Mouse (Mus musculus) embryo, embryonic 11.5 days (tissue): ENCODE data around the gene Resf1.
"Not testable (repeated sequence)": the region's sequence is repeated elsewhere in the genome, so short reads cannot be mapped to it uniquely, and the experiment has no call there.

Experiments used
- DNase-seq: peaks from one replicate; pipeline ENCODE4 v3.0.0-alpha.2; 2012; ENCODE audit warnings: low read depth, low spot score

Gene Resf1

GRCm38 (mm10) chr6:149308956-149309932 lies at the start of gene Resf1:
Resf1 (plus strand) TSS chr6:149309414.
- DNase-seq, result peak; percentile 72

- no peak for DNase-seq
Measured at GRCm38 (mm10) chr6:149260801-149261239, 48.4 kb upstream of the Resf1 start.

GRCm38 (mm10) chr6:149267951-149268350 lies 41.3 kb upstream of the Resf1 start:
- DNase-seq, result no peak

GRCm38 (mm10) chr6:149278248-149278731 lies 30.9 kb upstream of the Resf1 start:
- no peak for DNase-seq

GRCm38 (mm10) chr6:149278866-149279265 lies 30.3 kb upstream of the Resf1 start:
- DNase-seq, result no peak

- no peak for DNase-seq
Measured at GRCm38 (mm10) chr6:149280511-149280910, 28.7 kb upstream of the Resf1 start.

GRCm38 (mm10) chr6:149288190-149288589 lies 21.0 kb upstream of the Resf1 start:
- DNase-seq, result not testable (repeated sequence)

GRCm38 (mm10) chr6:149303231-149303630 lies 6.0 kb upstream of the Resf1 start:
- DNase-seq, result not testable (repeated sequence)

GRCm38 (mm10) chr6:149307092-149307491 lies 2.1 kb upstream of the Resf1 start:
- no peak for DNase-seq

- no peak for DNase-seq
Measured at GRCm38 (mm10) chr6:149307801-149308200, 1.4 kb upstream of the Resf1 start.

GRCm38 (mm10) chr6:149310226-149310625 lies 1.0 kb downstream of the Resf1 start:
- DNase-seq, result no peak

- DNase-seq, result no peak
Measured at GRCm38 (mm10) chr6:149311044-149311443, 1.8 kb downstream of the Resf1 start.

- DNase-seq, result no peak
Measured at GRCm38 (mm10) chr6:149311778-149312177, 2.6 kb downstream of the Resf1 start.

GRCm38 (mm10) chr6:149312221-149312620 lies 3.0 kb downstream of the Resf1 start:
- DNase-seq, result no peak

- no peak for DNase-seq
Measured at GRCm38 (mm10) chr6:149314918-149315317, 5.7 kb downstream of the Resf1 start.

- DNase-seq, result no peak
Measured at GRCm38 (mm10) chr6:149323523-149324241, 14.5 kb downstream of the Resf1 start.

GRCm38 (mm10) chr6:149324242-149324633 lies 15.0 kb downstream of the Resf1 start:
- DNase-seq, result no peak

GRCm38 (mm10) chr6:149329071-149329470 lies 19.9 kb downstream of the Resf1 start:
- DNase-seq, result no peak

GRCm38 (mm10) chr6:149330332-149330731 lies 21.1 kb downstream of the Resf1 start:
- DNase-seq, result no peak

- no peak for DNase-seq
Measured at GRCm38 (mm10) chr6:149333036-149333435, 23.8 kb downstream of the Resf1 start.

- no peak for DNase-seq
Measured at GRCm38 (mm10) chr6:149337990-149338389, 28.8 kb downstream of the Resf1 start.

- DNase-seq, result no peak
Measured at GRCm38 (mm10) chr6:149338622-149339021, 29.4 kb downstream of the Resf1 start.
